Mouse (Mus musculus): Measurements from ENCODE around the gene Polr3g. TPM values are rescaled to one million over a fixed set of nuclear protein-coding genes. Genes with fewer than 3 reads are reported as not detected.

Gene Polr3g
- polyA plus RNA-seq, 1 experiment from 2014 or later: 13.3 TPM

- no peaks in the 10 kb centered on the region for H3K4me1 ChIP-seq (ENCODE audit: control insufficient read depth, insufficient read depth, low read length)
- ATAC-seq (ENCODE audit: insufficient read depth, low FRiP score, low TSS enrichment): no peak
- H3K4me2 ChIP-seq (ENCODE audit: low read depth): no peak overlapping the region
Measured at GRCm38 (mm10) chr13:81703621-81704020, 7.2 kb downstream of the Polr3g start.

DNA sequence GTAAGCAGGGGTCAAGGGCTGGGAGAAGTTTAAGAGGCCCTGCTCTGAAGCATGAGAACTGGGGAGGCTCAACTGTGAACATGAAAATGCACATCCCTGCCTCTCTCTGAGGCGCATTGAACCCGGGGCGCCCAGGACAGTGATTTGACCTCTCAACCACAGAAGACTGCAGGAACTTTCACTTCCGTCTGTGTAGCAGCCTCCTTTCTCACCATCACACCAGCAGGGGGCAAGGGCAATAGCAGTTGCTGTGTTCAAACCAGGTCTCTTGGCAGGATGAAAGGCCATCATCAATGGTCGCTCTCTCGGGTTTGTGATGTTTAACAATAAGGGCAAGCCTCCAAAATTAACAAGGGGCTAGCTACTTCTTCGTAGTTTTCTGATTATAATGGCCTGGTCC lies 7.7 kb downstream of the Polr3g start:
- no peak overlapping the region for H3K27ac ChIP-seq (ENCODE audit: low read depth, low read length)
- no peak overlapping the region for H3K4me2 ChIP-seq (ENCODE audit: low read depth)
- no peak for DNase-seq (ENCODE audit: low spot score)
- H3K36me3 ChIP-seq (ENCODE audit: control insufficient read depth, insufficient read depth, low read length): no peaks in the 10 kb centered on the region
- H3K9me3 ChIP-seq (ENCODE audit: control insufficient read depth, low read length): no peaks in the 10 kb centered on the region
- H3K9ac ChIP-seq (ENCODE audit: low read length): no peak overlapping the region
- 62% methylated on average over 7 of the region's 7 CpGs for WGBS
- no peaks in the 10 kb centered on the region for H3K4me1 ChIP-seq (ENCODE audit: control insufficient read depth, insufficient read depth, low read length)
- no peak overlapping the region for H3K4me3 ChIP-seq (ENCODE audit: low read depth, low read length)
- no peak for ATAC-seq (ENCODE audit: insufficient read depth, low FRiP score, low TSS enrichment)
- H3K27me3 ChIP-seq (ENCODE audit: control insufficient read depth, insufficient read depth, low read length): no peaks in the 10 kb centered on the region

More at GRCm38 (mm10) chr13:81703621-81704020, 7.2 kb downstream of the Polr3g start:
- H3K27me3 ChIP-seq (ENCODE audit: control insufficient read depth, insufficient read depth, low read length): no peaks in the 10 kb centered on the region
- 82% methylated on average over 9 of the region's 9 CpGs for WGBS
- H3K36me3 ChIP-seq (ENCODE audit: control insufficient read depth, insufficient read depth, low read length): no peaks in the 10 kb centered on the region
- no peak overlapping the region for H3K4me3 ChIP-seq (ENCODE audit: low read depth, low read length)
- H3K27ac ChIP-seq (ENCODE audit: low read depth, low read length): no peak overlapping the region
- DNase-seq (ENCODE audit: low spot score): no peak
- no peak overlapping the region for H3K9ac ChIP-seq (ENCODE audit: low read length)
- H3K9me3 ChIP-seq (ENCODE audit: control insufficient read depth, low read length): no peaks in the 10 kb centered on the region

- Histone ChIP-seq H3K4me3 (ENCODE audit: low read depth, low read length) (no peak overlapping the region), H3K27ac (ENCODE audit: low read depth, low read length) (no peak overlapping the region), H3K27me3 (ENCODE audit: control insufficient read depth, insufficient read depth, low read length) (no peaks in the 10 kb centered on the region), H3K36me3 (ENCODE audit: control insufficient read depth, insufficient read depth, low read length) (no peaks in the 10 kb centered on the region), H3K4me2 (ENCODE audit: low read depth) (no peak overlapping the region), H3K4me1 (ENCODE audit: control insufficient read depth, insufficient read depth, low read length) (no peaks in the 10 kb centered on the region), H3K9ac (ENCODE audit: low read length) (no peak overlapping the region), H3K9me3 (ENCODE audit: control insufficient read depth, low read length) (no peaks in the 10 kb centered on the region)
- DNase-seq (ENCODE audit: low spot score) (no peak), ATAC-seq (ENCODE audit: insufficient read depth, low FRiP score, low TSS enrichment) (no peak)
- WGBS: 92% methylated on average over 12 of the region's 12 CpGs
Measured at GRCm38 (mm10) chr13:81694446-81694845, 16.4 kb downstream of the Polr3g start.

- H3K4me2 ChIP-seq (ENCODE audit: low read depth): no peak overlapping the region
- DNase-seq (ENCODE audit: low spot score): peak; percentile 18
Measured at GRCm38 (mm10) chr13:81691606-81692005, 19.2 kb downstream of the Polr3g start.

GRCm38 (mm10) chr13:81690477-81690876 lies 20.3 kb downstream of the Polr3g start:
- H3K27ac ChIP-seq (ENCODE audit: low read depth, low read length): no peak overlapping the region
- no peak overlapping the region for H3K4me2 ChIP-seq (ENCODE audit: low read depth)
- no peaks in the 10 kb centered on the region for H3K27me3 ChIP-seq (ENCODE audit: control insufficient read depth, insufficient read depth, low read length)
- no peak for DNase-seq (ENCODE audit: low spot score)
- no peaks in the 10 kb centered on the region for H3K4me1 ChIP-seq (ENCODE audit: control insufficient read depth, insufficient read depth, low read length)
- H3K9me3 ChIP-seq (ENCODE audit: control insufficient read depth, low read length): no peaks in the 10 kb centered on the region
- WGBS: 90% methylated on average over 10 of the region's 10 CpGs
- H3K9ac ChIP-seq (ENCODE audit: low read length): no peak overlapping the region
- no peak overlapping the region for H3K4me3 ChIP-seq (ENCODE audit: low read depth, low read length)
- H3K36me3 ChIP-seq (ENCODE audit: control insufficient read depth, insufficient read depth, low read length): no peaks in the 10 kb centered on the region
- ATAC-seq (ENCODE audit: insufficient read depth, low FRiP score, low TSS enrichment): no peak

More at GRCm38 (mm10) chr13:81691606-81692005, 19.2 kb downstream of the Polr3g start:
- H3K9me3 ChIP-seq (ENCODE audit: control insufficient read depth, low read length): no peaks in the 10 kb centered on the region
- H3K27me3 ChIP-seq (ENCODE audit: control insufficient read depth, insufficient read depth, low read length): no peaks in the 10 kb centered on the region
- no peaks in the 10 kb centered on the region for H3K36me3 ChIP-seq (ENCODE audit: control insufficient read depth, insufficient read depth, low read length)
- no peak overlapping the region for H3K9ac ChIP-seq (ENCODE audit: low read length)
- peak; percentile 41; the same call in 1 of the 2 replicates for ATAC-seq (ENCODE audit: insufficient read depth, low FRiP score, low TSS enrichment)
- H3K27ac ChIP-seq (ENCODE audit: low read depth, low read length): no peak overlapping the region
- no peaks in the 10 kb centered on the region for H3K4me1 ChIP-seq (ENCODE audit: control insufficient read depth, insufficient read depth, low read length)
- no peak overlapping the region for H3K4me3 ChIP-seq (ENCODE audit: low read depth, low read length)
- WGBS: 73% methylated on average over 9 of the region's 9 CpGs

- Histone ChIP-seq H3K36me3 (ENCODE audit: control insufficient read depth, insufficient read depth, low read length) (no peaks in the 10 kb centered on the region), H3K4me1 (ENCODE audit: control insufficient read depth, insufficient read depth, low read length) (no peaks in the 10 kb centered on the region), H3K27ac (ENCODE audit: low read depth, low read length) (no peak overlapping the region), H3K9ac (ENCODE audit: low read length) (no peak overlapping the region), H3K9me3 (ENCODE audit: control insufficient read depth, low read length) (no peaks in the 10 kb centered on the region), H3K27me3 (ENCODE audit: control insufficient read depth, insufficient read depth, low read length) (no peaks in the 10 kb centered on the region), H3K4me2 (ENCODE audit: low read depth) (no peak overlapping the region), H3K4me3 (ENCODE audit: low read depth, low read length) (no peak overlapping the region)
- DNase-seq (ENCODE audit: low spot score): no peak
- no peak for ATAC-seq (ENCODE audit: insufficient read depth, low FRiP score, low TSS enrichment)
- WGBS: 85% methylated on average over 3 of the region's 3 CpGs
Measured at GRCm38 (mm10) chr13:81689587-81689986, 21.2 kb downstream of the Polr3g start.

DNA sequence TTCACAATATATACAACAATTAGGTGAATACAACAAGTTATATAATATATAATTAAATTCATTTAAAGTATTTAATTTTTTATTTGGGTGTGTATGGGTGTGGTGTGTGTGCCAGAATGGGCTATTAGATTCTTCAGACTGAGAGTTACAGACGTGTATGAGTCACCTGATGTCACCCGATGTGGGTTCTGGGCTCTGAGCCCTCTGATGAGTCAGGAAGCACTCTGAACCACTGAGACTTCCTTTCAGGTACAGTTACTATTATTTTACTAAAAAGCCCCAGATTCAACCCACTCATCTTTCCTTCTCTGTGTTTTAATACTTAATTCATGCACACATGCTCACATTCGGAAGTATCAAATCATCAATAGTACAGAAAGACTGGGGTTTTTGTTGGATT lies 25.9 kb downstream of the Polr3g start:
- 93% methylated on average over 3 of the region's 3 CpGs for WGBS
- no peak for DNase-seq (ENCODE audit: low spot score)
- Histone ChIP-seq H3K4me2 (ENCODE audit: low read depth) (no peak overlapping the region), H3K27me3 (ENCODE audit: control insufficient read depth, insufficient read depth, low read length) (no peaks in the 10 kb centered on the region), H3K9me3 (ENCODE audit: control insufficient read depth, low read length) (no peaks in the 10 kb centered on the region), H3K9ac (ENCODE audit: low read length) (no peak overlapping the region), H3K4me3 (ENCODE audit: low read depth, low read length) (no peak overlapping the region), H3K27ac (ENCODE audit: low read depth, low read length) (no peak overlapping the region), H3K4me1 (ENCODE audit: control insufficient read depth, insufficient read depth, low read length) (no peaks in the 10 kb centered on the region), H3K36me3 (ENCODE audit: control insufficient read depth, insufficient read depth, low read length) (no peaks in the 10 kb centered on the region)
- ATAC-seq (ENCODE audit: insufficient read depth, low FRiP score, low TSS enrichment): no peak

GRCm38 (mm10) chr13:81684258-81684657 lies 26.6 kb downstream of the Polr3g start:
- H3K27me3 ChIP-seq (ENCODE audit: control insufficient read depth, insufficient read depth, low read length): no peaks in the 10 kb centered on the region
- no peaks in the 10 kb centered on the region for H3K36me3 ChIP-seq (ENCODE audit: control insufficient read depth, insufficient read depth, low read length)
- no peak overlapping the region for H3K9ac ChIP-seq (ENCODE audit: low read length)
- ATAC-seq (ENCODE audit: insufficient read depth, low FRiP score, low TSS enrichment): no peak
- H3K27ac ChIP-seq (ENCODE audit: low read depth, low read length): no peak overlapping the region
- no peak overlapping the region for H3K4me3 ChIP-seq (ENCODE audit: low read depth, low read length)
- no peaks in the 10 kb centered on the region for H3K4me1 ChIP-seq (ENCODE audit: control insufficient read depth, insufficient read depth, low read length)
- no peak for DNase-seq (ENCODE audit: low spot score)
- WGBS: 91% methylated on average over 5 of the region's 5 CpGs
- H3K9me3 ChIP-seq (ENCODE audit: control insufficient read depth, low read length): no peaks in the 10 kb centered on the region
- no peak overlapping the region for H3K4me2 ChIP-seq (ENCODE audit: low read depth)

GRCm38 (mm10) chr13:81683107-81683506 lies 27.7 kb downstream of the Polr3g start:
- Histone ChIP-seq H3K36me3 (ENCODE audit: control insufficient read depth, insufficient read depth, low read length) (no peaks in the 10 kb centered on the region), H3K27ac (ENCODE audit: low read depth, low read length) (no peak overlapping the region), H3K4me3 (ENCODE audit: low read depth, low read length) (no peak overlapping the region), H3K4me2 (ENCODE audit: low read depth) (no peak overlapping the region), H3K9me3 (ENCODE audit: control insufficient read depth, low read length) (no peaks in the 10 kb centered on the region), H3K4me1 (ENCODE audit: control insufficient read depth, insufficient read depth, low read length) (no peaks in the 10 kb centered on the region), H3K27me3 (ENCODE audit: control insufficient read depth, insufficient read depth, low read length) (no peaks in the 10 kb centered on the region), H3K9ac (ENCODE audit: low read length) (no peak overlapping the region)
- ATAC-seq (ENCODE audit: insufficient read depth, low FRiP score, low TSS enrichment): no peak
- WGBS: 92% methylated on average over 3 of the region's 3 CpGs
- DNase-seq (ENCODE audit: low spot score): no peak
